Mouse (Mus musculus) hindbrain, postnatal 0 days (tissue): ENCODE measurements around the gene Gm8024. TPM values are rescaled to one million over a fixed set of nuclear protein-coding genes. Genes with fewer than 3 reads are reported as not detected.
"Not testable (repeated sequence)": the region's sequence is repeated elsewhere in the genome, so short reads cannot be mapped to it uniquely, and the experiment has no call there.

ENCODE experiments used
- ATAC-seq: fragments of 200-750 bp; cut with Nextera tagmentation; 2 replicates; pipeline ENCODE4 v1.8.0; 2017; ENCODE audit warnings: mild to moderate bottlenecking, moderate TSS enrichment, moderate library complexity
- DNase-seq: peaks from one replicate; pipeline ENCODE4 v3.0.0-alpha.2; 2015; ENCODE audit warnings: low spot score
- H3K27ac ChIP-seq: fragments of 300-500 bp; sonication (generic); 2 replicates; pipeline ENCODE4 v1.5.1; 2014; ENCODE audit warnings: mild to moderate bottlenecking
- H3K27me3 ChIP-seq: fragments of 300-500 bp; sonication (generic); 2 replicates; pipeline ENCODE4 v1.6.1; 2014; ENCODE audit warnings: low read length, mixed read lengths; ENCODE audit not compliant: insufficient read depth
- H3K36me3 ChIP-seq: fragments of 300-500 bp; sonication (generic); 2 replicates; pipeline ENCODE4 v1.6.1; 2014; ENCODE audit warnings: low read length, mixed read lengths; ENCODE audit not compliant: insufficient read depth
- H3K4me1 ChIP-seq: fragments of 300-500 bp; sonication (generic); 2 replicates; pipeline ENCODE4 v1.6.1; 2014; ENCODE audit warnings: antibody characterized with exemption, low read length, mixed read lengths; ENCODE audit not compliant: insufficient read depth
- H3K4me2 ChIP-seq: fragments of 300-500 bp; sonication (generic); 2 replicates; pipeline ENCODE4 v1.6.1; 2014; ENCODE audit warnings: low read depth, mild to moderate bottlenecking, low read length, moderate library complexity, mixed read lengths
- H3K4me3 ChIP-seq: fragments of 300-500 bp; sonication (generic); 2 replicates; pipeline ENCODE4 v1.5.1; 2014; ENCODE audit warnings: low read length
- H3K9ac ChIP-seq: fragments of 300-500 bp; sonication (generic); replicated peaks from 2 replicates; pipeline ENCODE4 v1.6.1; 2014; ENCODE audit warnings: mild to moderate bottlenecking, low read length, moderate library complexity, mixed read lengths
- H3K9me3 ChIP-seq: fragments of 300-500 bp; sonication (generic); 2 replicates; pipeline ENCODE4 v1.6.1; 2016; ENCODE audit warnings: low read length, mixed read lengths
- WGBS: fragments of 180-500 bp; shearing (Covaris S2); extraction: QIAGEN DNeasy Blood & Tissue Kit; methylation state at CpG from one replicate; pipeline ENCODE4 v1.1.7; 2014; 5-methylcytosine and 5-hydroxymethylcytosine counted together
- polyA plus RNA-seq: library from polyadenylated mRNA; unstranded; fragments of >200 nt; fragmentation: Nextera tagmentation; extraction: Ambion mirVana; gene quantifications from 2 replicates; pipeline ENCODE4 v1.2.1, GENCODE M21; 2015
- total RNA-seq: library from RNA; depleted of rRNA; stranded (reverse); fragments of >200 nt; gene quantifications from 2 replicates; pipeline ENCODE4 v1.2.3, GENCODE M21; 2014; rRNA removed

The Gm8024 gene
- 0.21 TPM in 1 of 2 replicates, not detected in the other for total RNA-seq
- polyA plus RNA-seq, result not detected in 2 replicates

- H3K4me1 ChIP-seq, H3K36me3 ChIP-seq, H3K4me3 ChIP-seq, H3K4me2 ChIP-seq, H3K27me3 ChIP-seq, DNase-seq, ATAC-seq, H3K27ac ChIP-seq, H3K9ac ChIP-seq, H3K9me3 ChIP-seq: not testable (repeated sequence)
- WGBS, result 96% methylated on average over 1 of the region's 3 CpGs
These were observed at the start of gene Gm8024 for GRCm38 (mm10) chr14:42524182-42524581. Gene Gm8024 (minus strand): TSS chr14:42524282.

- WGBS, result 11% methylated on average over 24 of the region's 31 CpGs
- not testable (repeated sequence) for H3K9ac ChIP-seq, H3K4me3 ChIP-seq, H3K27me3 ChIP-seq, H3K4me2 ChIP-seq, H3K9me3 ChIP-seq, DNase-seq, H3K36me3 ChIP-seq, H3K27ac ChIP-seq, H3K4me1 ChIP-seq
- ATAC-seq, result peak; percentile 84
These were observed 19.2 kb upstream of the Gm8024 start for GRCm38 (mm10) chr14:42543170-42543701.

GRCm38 (mm10) chr14:42542316-42543169, 18.5 kb upstream of the Gm8024 start:
- not testable (repeated sequence) for H3K27me3 ChIP-seq, H3K4me1 ChIP-seq, H3K9ac ChIP-seq, H3K4me2 ChIP-seq, H3K4me3 ChIP-seq, H3K36me3 ChIP-seq, H3K9me3 ChIP-seq, DNase-seq, H3K27ac ChIP-seq
- ATAC-seq, result peak; percentile 2; the same call in 1 of the 2 replicates
- 27% methylated on average over 17 of the region's 29 CpGs for WGBS

- not testable (repeated sequence) for ATAC-seq, H3K27ac ChIP-seq, H3K9ac ChIP-seq, H3K4me3 ChIP-seq, H3K27me3 ChIP-seq, H3K4me1 ChIP-seq, DNase-seq, H3K36me3 ChIP-seq, H3K9me3 ChIP-seq, H3K4me2 ChIP-seq
- WGBS, result 93% methylated on average over 2 of the region's 3 CpGs
These were observed 21.8 kb downstream of the Gm8024 start, which contains the start of gene Gm8020 for GRCm38 (mm10) chr14:42502249-42502648. Gene Gm8020 (minus strand): TSS chr14:42502349.

Other genes starting within 250 kb of the Gm8024 start
- gene Gm9611, start 226.9 kb downstream of the Gm8024 start, total RNA-seq, result not detected in 2 replicates
- not detected in 2 replicates for gene Gm9611, start 226.9 kb downstream of the Gm8024 start, polyA plus RNA-seq
- not detected in 2 replicates for gene Gm7995, start 214.1 kb downstream of the Gm8024 start, total RNA-seq
- gene Gm7995, start 214.1 kb downstream of the Gm8024 start, polyA plus RNA-seq, result not detected in 2 replicates
- not detected in 2 replicates for gene Gm8005, start 84.6 kb downstream of the Gm8024 start, total RNA-seq
- not detected in 2 replicates for gene Gm8005, start 84.6 kb downstream of the Gm8024 start, polyA plus RNA-seq
- gene Gm8011, start 60.4 kb downstream of the Gm8024 start, total RNA-seq, result not detected in 2 replicates
- gene Gm8011, start 60.4 kb downstream of the Gm8024 start, polyA plus RNA-seq, result not detected in 2 replicates
- not detected in 2 replicates for gene Gm8020, start 21.9 kb downstream of the Gm8024 start, total RNA-seq
- gene Gm8020, start 21.9 kb downstream of the Gm8024 start, polyA plus RNA-seq, result not detected in 2 replicates
- gene Gm17124, start 75.6 kb upstream of the Gm8024 start, total RNA-seq, result not detected in 2 replicates
- not detected in 2 replicates for gene Gm17124, start 75.6 kb upstream of the Gm8024 start, polyA plus RNA-seq
- not detected in 2 replicates for gene Gm3633, start 117.6 kb upstream of the Gm8024 start, total RNA-seq
- gene Gm3633, start 117.6 kb upstream of the Gm8024 start, polyA plus RNA-seq, result not detected in 2 replicates
- not detected in 2 replicates for gene Gm10378, start 131.7 kb upstream of the Gm8024 start, total RNA-seq
- not detected in 2 replicates for gene Gm10378, start 131.7 kb upstream of the Gm8024 start, polyA plus RNA-seq
- gene Gm3015, start 244.5 kb upstream of the Gm8024 start, total RNA-seq, result not detected in 2 replicates
- not detected in 2 replicates for gene Gm3015, start 244.5 kb upstream of the Gm8024 start, polyA plus RNA-seq